Mouse (Mus musculus): ENCODE data around the gene Actr10.

Gene Actr10

DNA sequence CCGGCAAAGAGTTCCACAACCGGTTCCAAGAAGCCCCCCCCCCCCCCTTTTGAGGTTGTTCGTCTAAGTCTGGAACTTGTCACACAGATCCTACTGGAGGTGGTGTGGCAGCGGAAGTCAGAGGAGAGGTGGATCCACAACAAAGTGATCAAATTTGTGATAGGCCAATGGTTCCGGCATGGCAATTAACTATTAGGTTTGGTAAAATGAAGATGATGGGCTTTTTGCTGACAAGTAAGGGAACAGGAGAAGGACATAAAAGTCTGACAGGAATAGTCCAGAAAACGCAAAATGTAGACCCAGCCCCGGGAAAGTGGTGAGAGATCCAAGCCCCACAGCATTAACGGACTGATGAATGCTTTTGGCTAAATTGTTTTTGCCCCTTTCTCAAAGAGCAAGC, 29.9 kb downstream of the Actr10 start:
- peak in 1 of 2 experiments; percentile 18 for DNase-seq (ENCODE audit: low spot score in 2 of 2)

DNA sequence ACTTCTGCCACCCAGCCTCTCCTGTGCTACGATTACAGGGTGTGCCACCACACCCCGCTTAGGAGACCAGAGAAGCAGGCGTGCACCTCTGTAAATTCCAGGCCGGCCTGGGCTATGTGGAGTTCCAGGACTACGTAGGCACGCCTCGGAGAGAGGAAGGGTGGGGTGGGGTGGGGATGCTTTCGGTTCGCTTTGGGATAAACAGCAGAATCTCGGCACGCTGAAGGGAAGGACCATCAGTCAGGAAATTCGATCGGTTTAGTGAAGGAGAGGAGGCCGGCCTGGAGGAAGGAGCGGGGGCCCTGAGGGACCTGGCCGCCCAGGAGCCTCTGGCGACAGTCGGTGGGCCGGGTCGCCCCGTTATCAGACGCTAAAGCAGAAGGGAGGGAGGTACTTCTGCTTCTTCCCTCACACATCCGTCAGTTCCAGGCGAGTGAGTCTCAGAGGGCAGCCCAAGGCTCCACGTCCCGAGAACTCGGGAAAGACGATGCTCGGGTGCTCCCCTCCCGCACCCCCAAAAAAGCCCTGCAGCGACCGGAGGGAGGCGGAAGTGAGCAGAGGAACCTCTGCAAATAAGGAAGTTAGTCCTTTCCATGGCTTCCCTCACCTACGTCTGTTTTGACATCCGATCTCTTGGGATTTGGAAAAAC, 30.6 kb downstream of the Actr10 start:
- peak; percentile 87 to 88 for DNase-seq (ENCODE audit: low spot score in 2 of 2)

DNA sequence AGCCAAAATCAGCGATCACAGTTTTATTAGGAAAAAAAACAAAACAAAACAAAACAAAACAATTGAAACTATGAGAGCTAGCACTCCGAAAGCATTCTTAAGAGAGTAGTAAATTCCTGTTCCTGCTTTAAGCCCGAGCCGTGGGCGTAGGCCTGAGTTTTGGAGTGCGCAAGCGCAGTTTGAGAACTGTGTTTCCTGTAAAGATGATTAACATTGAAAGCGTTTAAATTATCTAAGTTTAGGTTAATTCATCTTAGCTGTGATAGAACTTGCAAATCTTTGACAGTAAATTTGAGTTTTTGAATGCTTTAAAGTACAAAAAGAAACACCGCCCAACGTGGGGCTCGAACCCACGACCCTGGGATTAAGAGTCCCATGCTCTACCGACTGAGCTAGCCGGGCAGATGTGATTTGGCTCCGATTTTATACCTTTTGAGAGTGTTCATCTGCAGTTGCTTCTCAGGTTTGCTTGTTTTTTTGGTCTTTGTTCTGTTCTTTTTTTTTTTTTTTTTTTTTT, 31.2 kb downstream of the Actr10 start:
- DNase-seq (ENCODE audit: low spot score in 2 of 2): peak; percentile 72 to 91

DNA sequence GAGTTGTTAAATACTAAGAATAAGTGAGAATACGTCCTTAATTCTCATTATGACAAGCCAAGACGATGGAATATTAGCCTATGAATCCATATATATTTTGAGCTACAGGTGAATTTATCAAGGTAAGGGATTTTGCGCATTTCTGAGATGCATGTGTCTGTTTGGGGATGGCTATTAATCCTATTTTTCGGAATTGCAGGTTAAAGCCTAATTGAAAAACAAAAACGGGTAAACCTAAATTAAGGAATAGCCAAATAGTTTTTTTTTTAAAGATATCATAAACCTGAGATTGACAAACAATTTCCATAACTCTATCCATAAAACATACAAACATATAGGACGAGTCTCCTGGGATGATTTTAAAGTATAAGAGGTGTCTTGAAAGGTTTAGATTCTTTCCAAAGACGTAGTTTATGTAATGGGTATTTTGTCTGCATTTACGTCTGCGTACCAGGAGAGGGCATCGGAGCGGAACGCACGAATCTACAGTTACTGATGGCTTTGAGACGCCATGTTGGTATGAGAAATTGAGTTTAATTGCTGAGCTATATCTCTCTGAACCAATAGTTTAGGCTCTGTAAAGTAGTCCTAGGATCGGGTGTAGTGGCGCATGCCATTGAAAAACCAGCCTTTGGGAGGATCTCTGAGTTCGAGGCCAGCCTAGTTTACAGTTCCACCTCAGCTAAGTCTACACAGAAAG, 32.0 kb downstream of the Actr10 start:
- peak; percentile 52 to 55 for DNase-seq (ENCODE audit: low spot score in 2 of 2)

DNA sequence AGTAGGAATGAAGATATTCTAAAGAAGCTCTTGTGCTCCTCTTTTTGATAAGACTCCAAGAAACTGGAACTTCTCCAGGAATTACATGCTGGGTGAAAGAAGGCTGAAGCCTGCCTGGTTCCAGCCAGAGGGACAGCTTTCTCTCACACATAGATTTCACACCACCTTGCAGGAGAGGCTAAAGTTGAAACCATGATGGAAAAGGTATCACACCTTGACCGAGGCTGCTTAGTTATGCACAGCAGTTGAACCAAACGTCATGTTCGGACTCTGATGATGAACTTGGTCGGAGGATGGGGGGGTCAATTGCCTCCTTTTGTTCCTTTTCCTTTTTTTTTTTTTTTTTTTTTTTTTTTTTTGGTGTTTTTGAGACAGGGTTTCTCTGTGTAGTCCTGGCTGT, 36.2 kb downstream of the Actr10 start:
- no peak for DNase-seq (ENCODE audit: low spot score in 2 of 2)

DNA sequence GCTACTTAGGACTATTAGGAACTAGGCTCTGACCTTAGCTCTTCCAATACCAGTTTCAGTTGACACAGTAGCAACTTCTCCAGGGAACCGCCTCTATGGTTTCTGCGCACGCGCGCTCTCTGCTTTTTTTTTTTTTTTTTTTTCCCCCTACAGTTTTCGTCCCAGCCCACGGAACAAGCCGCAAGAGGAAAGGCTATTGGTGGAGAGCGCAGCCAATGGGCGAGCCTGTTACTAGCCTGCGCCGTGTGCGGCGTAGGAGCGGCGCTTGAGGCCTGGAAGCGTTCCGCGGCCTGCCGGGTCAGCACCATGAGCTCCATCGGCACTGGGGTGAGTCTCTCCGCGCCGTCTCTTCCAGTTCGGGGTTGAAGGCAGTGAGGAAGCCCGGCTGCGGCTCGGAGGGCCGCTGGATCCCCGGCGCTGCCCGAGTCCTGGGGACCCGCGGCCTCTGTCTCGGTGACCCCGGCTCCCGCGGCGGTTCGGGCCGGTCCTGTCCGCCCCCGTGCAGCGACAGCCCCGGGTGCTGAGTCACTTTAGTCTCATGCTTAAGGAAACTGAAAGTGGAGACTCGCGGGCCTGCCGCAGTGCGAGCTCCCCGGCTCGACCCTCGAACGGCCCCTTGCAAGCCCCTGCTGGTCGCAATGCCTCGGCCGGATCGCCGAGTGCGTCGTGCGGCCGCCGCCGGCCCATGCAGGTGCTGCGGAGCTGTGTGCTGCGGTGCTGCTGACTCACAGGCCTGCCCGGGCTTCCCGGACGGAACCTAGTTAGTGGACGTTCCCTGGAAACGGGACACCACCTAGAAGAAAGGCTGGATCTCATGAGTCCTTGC, 37.0 kb downstream of the Actr10 start, which contains the start of gene Psma3:
TSS of gene Psma3 (plus strand) at position 181 of the 826 bp plus-strand sequence.
- peak; percentile 92 to 94 for DNase-seq (ENCODE audit: low spot score in 2 of 2)

DNA sequence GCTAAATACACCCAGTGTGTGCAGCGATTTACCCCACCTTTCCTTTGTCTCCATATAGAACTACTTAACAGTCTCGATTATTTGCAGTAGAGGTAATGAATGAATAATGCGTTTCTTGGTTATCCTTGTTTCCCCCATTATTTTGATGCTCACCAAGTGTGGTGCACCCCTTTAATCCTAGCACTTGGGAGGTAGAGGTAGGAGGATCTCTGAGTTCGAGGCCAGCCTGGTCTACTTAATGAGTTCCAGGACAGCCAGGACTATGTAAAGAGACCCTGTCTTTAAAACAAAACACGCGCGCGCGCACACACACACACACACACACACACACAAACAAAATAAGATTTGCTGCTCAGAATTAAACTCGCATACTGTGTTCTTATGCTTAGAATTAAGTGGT, 37.7 kb downstream of the Actr10 start:
- no peak for DNase-seq (ENCODE audit: low spot score in 2 of 2)

DNA sequence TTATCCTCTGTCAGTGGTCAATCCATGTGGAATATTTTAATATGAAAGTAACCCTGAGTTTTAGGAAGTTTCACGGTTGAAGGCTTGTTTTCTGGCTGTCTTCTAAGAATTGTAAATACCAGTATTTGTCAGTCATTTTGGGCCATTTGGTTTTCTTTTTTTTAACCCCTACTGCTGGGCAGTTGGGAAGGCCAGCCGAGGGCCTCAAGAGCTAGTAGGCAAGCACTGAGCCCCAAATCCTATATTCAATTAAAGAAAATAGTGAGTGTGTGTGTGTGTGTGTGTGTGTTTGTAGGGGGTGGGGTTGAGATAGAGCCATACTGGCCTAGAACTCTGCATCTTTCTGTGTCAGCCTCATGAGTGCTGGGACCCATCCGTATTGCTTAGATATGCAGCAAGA, 38.2 kb downstream of the Actr10 start:
- no peak for DNase-seq (ENCODE audit: low spot score in 2 of 2)

DNA sequence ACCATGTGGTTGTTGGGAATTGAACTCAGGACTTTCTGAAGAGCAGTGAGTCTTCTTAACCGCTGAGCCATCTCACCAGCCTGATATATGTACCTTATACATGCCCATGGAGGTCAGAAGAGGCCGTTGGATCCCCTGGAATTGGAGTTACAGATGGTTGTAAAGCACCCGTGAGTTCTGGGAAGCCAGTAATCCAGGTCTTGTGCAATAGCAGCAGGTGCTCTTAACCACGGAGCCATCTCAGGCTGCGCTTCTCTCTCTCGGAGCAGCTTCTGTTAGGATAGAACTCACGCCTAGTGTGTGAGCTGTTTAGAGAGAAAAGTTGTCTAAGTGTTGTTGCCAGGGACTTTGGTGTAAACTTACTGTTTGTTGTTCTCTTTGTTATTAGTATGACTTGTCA, 40.7 kb downstream of the Actr10 start:
- DNase-seq (ENCODE audit: low spot score in 2 of 2): no peak

DNA sequence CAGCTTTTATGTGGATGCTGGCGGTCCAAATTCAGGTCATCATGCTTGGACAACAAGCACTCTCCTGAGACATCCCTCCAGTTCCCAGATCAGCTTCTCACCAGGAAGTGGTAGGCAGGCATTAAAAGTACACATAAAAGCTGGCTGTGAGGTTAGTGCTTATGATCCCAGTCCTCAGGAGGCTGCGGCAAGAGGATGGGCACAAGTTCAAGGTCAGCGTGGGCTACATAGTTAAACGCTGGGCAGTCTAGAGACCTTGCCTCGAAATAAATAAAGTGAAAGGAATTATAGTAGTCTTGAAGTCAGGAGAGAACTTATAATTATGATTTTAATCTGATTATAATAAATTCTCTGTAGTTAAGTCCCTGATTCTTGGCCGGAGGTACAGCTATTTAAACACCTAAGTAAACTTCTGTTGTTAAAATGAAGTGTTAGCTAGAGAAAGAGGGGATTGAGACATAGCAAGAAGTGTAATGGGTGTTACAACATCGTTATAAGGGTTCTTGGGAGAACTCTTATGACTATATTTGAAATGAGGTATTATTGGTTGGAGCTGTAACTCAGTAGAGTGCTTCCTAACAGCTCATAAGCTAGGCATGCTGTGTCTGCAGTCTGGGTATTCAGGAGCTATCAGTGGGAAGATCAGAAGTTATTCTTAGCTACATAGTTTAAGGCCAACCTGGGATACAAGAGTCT, 47.3 kb downstream of the Actr10 start:
- DNase-seq (ENCODE audit: low spot score in 2 of 2): no peak

DNA sequence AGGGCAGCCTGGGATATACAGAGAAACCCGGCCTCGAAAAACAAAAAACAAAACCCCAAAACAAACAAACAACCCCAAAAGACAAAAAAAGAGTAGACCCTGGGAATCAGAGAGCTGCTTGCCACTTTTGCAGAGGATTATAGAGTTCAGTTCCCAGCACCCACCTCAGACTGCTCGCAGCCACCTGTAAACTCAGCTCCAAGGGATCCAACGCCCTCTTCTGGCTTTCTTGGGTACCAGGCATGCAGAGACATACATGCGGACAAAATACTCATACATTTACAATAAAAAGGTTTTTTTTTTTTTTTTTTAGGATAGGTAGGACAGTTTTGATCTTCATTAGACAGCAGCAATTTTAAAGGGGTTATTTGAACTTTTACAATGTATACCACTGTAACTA, 59.6 kb downstream of the Actr10 start:
- no peak for DNase-seq (ENCODE audit: low spot score in 2 of 2)

DNA sequence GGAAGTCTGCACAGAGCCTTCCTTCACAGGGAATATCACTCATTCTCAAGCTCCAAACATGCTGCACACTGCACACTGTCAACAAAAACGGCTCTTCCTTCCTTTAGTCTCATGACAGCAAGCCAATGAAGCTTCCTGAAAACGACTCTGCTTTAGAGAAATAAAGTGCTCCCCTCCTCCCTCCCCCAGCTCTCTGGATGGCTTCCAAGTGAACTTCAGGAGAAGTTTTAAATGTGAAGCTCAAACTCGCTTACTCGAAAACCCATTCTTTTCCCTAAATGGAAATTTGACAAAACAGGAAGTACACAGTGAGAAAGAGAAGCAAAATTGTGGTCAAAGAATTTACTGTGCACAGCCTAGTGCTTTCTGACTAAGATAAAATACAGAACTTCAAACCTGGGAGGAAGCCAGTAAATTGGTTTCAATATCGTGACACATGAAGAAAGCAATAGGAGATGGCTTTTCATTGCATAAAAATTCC, 61.8 kb downstream of the Actr10 start:
- DNase-seq (ENCODE audit: low spot score in 2 of 2): peak; percentile 43 to 70

DNA sequence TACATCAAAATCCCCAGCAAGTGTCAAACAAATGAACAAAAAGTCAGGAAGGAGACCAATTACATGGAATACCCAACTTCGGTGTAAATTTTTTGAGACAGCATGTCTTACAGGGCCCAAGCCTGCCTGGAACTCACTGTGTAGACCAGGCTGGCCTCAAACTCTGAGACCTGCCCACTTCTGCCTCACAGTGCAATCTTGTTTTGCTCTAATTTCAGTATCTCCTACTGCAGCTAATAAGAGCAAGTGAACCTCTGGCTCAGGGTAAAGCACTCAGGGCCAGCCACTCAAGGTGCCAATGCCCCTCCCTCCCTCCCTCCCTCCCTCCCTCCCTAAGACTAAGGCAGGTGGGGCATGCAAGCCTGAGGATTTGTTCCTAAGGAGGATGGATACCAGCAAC, 62.7 kb downstream of the Actr10 start:
- no peak for DNase-seq (ENCODE audit: low spot score in 2 of 2)

DNA sequence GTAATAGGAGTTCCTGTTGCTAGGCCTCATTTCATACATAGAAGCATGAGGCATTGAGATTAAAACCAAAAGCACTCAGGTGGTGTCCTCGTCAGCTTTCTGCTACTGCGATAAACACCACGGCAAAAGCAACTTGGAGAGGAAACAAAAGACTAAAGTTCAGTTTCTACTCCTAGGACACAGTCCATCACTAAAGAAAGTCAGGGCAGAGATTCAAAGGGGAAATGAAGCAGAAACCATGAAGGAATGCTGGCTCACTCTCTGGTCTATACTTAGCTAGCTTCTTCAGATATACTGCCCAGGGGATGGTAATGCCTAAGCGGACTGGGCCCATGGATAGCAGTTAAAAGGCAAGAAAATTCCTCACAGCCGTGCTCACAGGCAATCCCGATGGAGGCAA, 63.8 kb downstream of the Actr10 start:
- DNase-seq (ENCODE audit: low spot score in 2 of 2): no peak

DNA sequence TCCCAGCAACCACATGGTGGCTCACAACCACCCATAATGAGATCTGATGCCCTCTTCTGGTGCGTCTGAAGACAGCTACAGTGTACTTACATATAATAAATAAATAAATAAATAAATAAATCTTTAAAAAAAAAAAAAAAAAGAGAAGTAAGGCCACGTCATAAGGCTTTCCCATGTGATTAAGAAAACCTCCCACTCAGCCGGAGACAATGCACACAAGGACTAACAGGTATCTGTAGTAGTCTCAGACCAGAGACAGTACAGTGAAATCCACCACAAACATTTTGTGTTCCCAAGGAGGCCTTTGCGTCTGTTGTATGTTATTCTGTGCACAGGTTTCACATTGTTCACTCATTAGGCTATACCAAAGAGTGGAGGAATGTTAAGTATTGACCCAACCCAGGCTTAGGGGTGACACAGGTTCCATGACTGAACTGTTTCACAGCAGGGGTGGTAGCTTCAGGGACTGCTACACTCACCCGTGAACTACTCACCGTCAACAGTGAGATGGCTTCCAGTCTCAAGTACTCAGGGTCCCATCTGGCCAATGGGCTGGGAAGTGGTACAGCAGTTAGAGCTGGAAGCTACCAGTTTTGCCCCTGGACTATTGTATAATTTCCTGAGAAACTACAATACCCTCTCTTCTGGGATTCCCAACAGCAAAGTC, 66.2 kb downstream of the Actr10 start:
- DNase-seq (ENCODE audit: low spot score in 2 of 2): no peak

DNA sequence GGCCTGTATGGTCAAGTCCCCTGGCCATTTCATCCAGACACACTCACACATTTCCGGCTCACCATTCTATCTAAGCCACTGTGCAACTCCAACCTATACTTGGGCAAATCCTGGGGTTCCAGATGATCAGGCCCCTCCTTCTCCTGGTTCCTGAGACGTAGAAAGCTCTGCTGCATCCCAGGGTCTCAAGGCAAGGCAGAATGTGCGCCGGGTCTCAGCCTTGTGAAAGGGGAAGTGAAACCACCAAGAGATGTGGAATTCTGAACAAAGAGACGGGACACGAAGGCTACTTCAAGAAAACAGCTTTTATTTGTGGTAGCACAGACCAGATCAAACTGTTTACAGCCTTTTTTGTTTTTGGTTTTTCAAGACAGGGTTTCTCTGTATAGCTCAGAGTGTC, 68.5 kb downstream of the Actr10 start:
- DNase-seq (ENCODE audit: low spot score in 2 of 2): no peak

DNA sequence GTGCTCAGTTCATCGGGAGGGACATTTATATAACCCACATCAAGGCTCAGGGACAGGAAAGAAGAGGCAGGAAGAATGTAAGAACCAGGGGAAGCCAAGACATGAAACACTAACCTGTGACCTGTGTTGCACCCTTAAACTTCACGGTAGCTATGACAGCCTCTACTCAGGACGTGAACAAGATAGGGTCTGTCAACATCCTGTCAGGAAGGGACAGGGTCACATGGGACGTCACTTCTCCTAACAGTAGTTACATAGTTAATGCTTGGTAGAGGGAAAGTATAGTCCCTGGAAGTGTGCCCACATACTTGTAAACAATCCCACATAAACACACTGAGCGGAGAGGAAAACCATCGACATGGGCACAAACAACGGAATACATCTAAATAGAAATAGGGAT, 69.2 kb downstream of the Actr10 start:
- peak in 1 of 2 experiments; percentile 19 for DNase-seq (ENCODE audit: low spot score in 2 of 2)

DNA sequence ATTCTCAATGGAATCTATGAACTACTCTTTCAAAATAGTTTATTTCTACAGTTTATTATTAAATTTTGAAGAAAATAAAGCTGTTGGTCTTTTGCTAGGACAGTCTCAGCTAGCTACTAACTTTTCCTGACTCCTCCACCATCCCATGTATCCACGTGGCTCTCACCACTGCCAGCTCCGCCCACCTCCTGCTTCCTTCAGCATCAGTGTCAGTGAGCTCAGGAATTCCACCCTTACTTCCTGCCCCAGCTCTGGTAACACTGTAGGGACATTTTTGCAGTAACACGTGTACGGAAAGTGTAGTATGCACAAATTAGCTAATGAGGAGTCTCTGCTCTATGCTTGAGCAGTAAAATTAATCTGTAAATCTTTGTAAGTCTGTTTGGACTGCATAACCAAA, 72.1 kb downstream of the Actr10 start:
- peak; percentile 58 to 73 for DNase-seq (ENCODE audit: low spot score in 2 of 2)
